Comparison of ENCODE assay signal across 34 mouse cellular contexts in the genomic region with DNA sequence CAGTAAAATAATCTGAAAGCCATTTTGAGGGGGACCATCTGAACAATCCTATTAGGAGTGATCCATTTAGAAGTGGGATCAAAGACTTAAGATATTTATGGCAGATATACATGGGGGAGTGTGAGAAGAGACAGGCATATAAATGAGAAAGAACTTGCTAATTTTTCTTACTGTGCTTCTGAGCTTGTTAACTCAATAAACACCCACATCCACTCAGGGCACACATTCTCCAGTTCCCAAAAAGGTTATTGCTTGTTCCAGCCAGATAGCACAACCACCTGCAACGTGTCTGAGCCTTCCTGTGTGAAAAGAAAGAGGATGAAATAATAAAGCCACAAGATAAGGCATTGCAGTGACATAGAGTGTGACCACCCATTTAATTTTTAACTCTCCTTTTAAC. TPM values are rescaled to one million over a fixed set of nuclear protein-coding genes. Genes with fewer than 3 reads are reported as not detected.
"Had no signal": no experiment of that assay in that cellular context is flagged by ENCODE, and none has a peak within 500 bp of the region (broad histone marks: within the 10 kb centered on the region; RNA-seq: fewer than 3 reads in every experiment).

No protein-coding gene starts in this region.

- H3K27ac ChIP-seq: heart, embryonic 13.5 days; heart, embryonic 15.5 days; hindbrain, embryonic 10.5 days; hindbrain, embryonic 12.5 days; hindbrain, embryonic 13.5 days; hindbrain, embryonic 14.5 days; hindbrain, embryonic 15.5 days; hindbrain, postnatal 0 days; intestine, embryonic 15.5 days; kidney, embryonic 15.5 days; kidney, postnatal 0 days; layer of hippocampus, adult 2 months; left cerebral cortex, adult 2 months had no signal

- H3K36me3 ChIP-seq: heart, embryonic 12.5 days; heart, embryonic 13.5 days; heart, embryonic 15.5 days; hindbrain, embryonic 10.5 days; hindbrain, embryonic 12.5 days; hindbrain, embryonic 13.5 days; hindbrain, embryonic 15.5 days; intestine, embryonic 15.5 days; kidney, embryonic 15.5 days had no signal

- ATAC-seq: hindbrain, embryonic 16.5 days; hindbrain, postnatal 0 days; inflammation-experienced regulatory T-cells, adult 6 months; intestine, embryonic 15.5 days; intestine, postnatal 0 days had no signal

- DNase-seq: heart, postnatal 10 days; heart, postnatal 14 days; heart, postnatal 36 days; heart, postnatal 4 days; kidney, adult 11 months; kidney, adult 18-20 months; kidney, adult 2 months; kidney, adult 8-10 months; kidney, adult 9 months; kidney, postnatal 10 days; kidney, postnatal 14 days; kidney, postnatal 25 days; kidney, postnatal 36 days; kidney, postnatal 4 days; layer of hippocampus, adult 9-11 months; layer of hippocampus, postnatal 36 days had no signal

- H3K4me3 ChIP-seq: heart, embryonic 12.5 days; heart, embryonic 13.5 days; heart, embryonic 15.5 days; hindbrain, embryonic 10.5 days; hindbrain, embryonic 12.5 days; hindbrain, embryonic 13.5 days; hindbrain, embryonic 15.5 days; intestine, embryonic 15.5 days; kidney, embryonic 15.5 days; layer of hippocampus, adult 2 months; left cerebral cortex, adult 2 months had no signal

- H3K27me3 ChIP-seq: heart, embryonic 12.5 days; heart, embryonic 13.5 days; heart, embryonic 15.5 days; hindbrain, embryonic 12.5 days; hindbrain, embryonic 13.5 days; hindbrain, embryonic 15.5 days; intestine, embryonic 15.5 days; kidney, embryonic 15.5 days had no signal

- H3K4me2 ChIP-seq: heart, embryonic 11.5 days; heart, embryonic 12.5 days; heart, embryonic 13.5 days; heart, embryonic 15.5 days; hindbrain, embryonic 12.5 days; hindbrain, embryonic 13.5 days; hindbrain, embryonic 14.5 days; hindbrain, embryonic 15.5 days; intestine, embryonic 15.5 days; kidney, embryonic 15.5 days had no signal

- H3K4me1 ChIP-seq: heart, embryonic 12.5 days; heart, embryonic 13.5 days; heart, embryonic 15.5 days; hindbrain, embryonic 10.5 days; hindbrain, embryonic 12.5 days; hindbrain, embryonic 13.5 days; hindbrain, embryonic 15.5 days; intestine, embryonic 15.5 days; kidney, embryonic 15.5 days had no signal

- H3K9ac ChIP-seq: heart, embryonic 12.5 days; heart, embryonic 13.5 days; heart, embryonic 15.5 days; hindbrain, embryonic 12.5 days; hindbrain, embryonic 13.5 days; hindbrain, embryonic 14.5 days; hindbrain, embryonic 15.5 days; intestine, embryonic 15.5 days; kidney, embryonic 15.5 days had no signal

- H3K9me3 ChIP-seq: heart, embryonic 12.5 days; heart, embryonic 13.5 days; heart, embryonic 15.5 days; hindbrain, embryonic 10.5 days; hindbrain, embryonic 12.5 days; hindbrain, embryonic 13.5 days; hindbrain, embryonic 15.5 days; intestine, embryonic 15.5 days; kidney, embryonic 15.5 days had no signal

RNA-seq across cellular contexts. Expression of a gene that starts 22.9 kb away (rescaled TPM):
- polyA plus RNA-seq: inflammation-experienced regulatory T-cells, adult 6 months had no signal
